In genomic region chr16:93605553-93605952, GRCm38 (mm10) we compare ENCODE assay signal across 8 mouse cellular contexts. TPM values are rescaled to one million over a fixed set of nuclear protein-coding genes. Genes with fewer than 3 reads are reported as not detected.
DNase-seq lines count a peak whose midpoint lies in the region; ATAC-seq and TF ChIP-seq lines count a peak whose summit lies in the region.

TSS of gene Cbr1 (plus strand) at chr16:93605853.

- no peak within 1 kb of the TSS; the same call in 1 of the 2 replicates for H3K9ac ChIP-seq in kidney, embryonic 15.5 days
- peak within 1 kb of the TSS; percentile 80 for H3K9ac ChIP-seq in MEL (ENCODE audit: control insufficient read depth, low read depth, low read length, poor library complexity, severe bottlenecking)
- peak within 1 kb of the TSS; percentile 67 for H3K9ac ChIP-seq in forebrain, embryonic 15.5 days (replicated peaks)
- H3K9ac ChIP-seq in hindbrain, embryonic 11.5 days (ENCODE audit: low read depth, low read length) = peak within 1 kb of the TSS; percentile 80; the same call in 1 of the 2 replicates
- peak within 1 kb of the TSS; percentile 86 for H3K9ac ChIP-seq in liver, embryonic 13.5 days

- no peak for TF ChIP-seq EP300 in MEL (IDR thresholded peaks at IDR 0.05; ENCODE audit: low read depth in 1 of 2, low read length in 2 of 2)

- no peak for TF ChIP-seq POLR2A in MEL (IDR thresholded peaks at IDR 0.05; ENCODE audit: control insufficient read depth in 1 of 2, insufficient read depth in 1 of 2, low read depth in 1 of 2, low read length in 2 of 2, poor library complexity in 1 of 2)

- no peak for ATAC-seq in kidney, embryonic 15.5 days (replicated peaks; ENCODE audit: low FRiP score)
- no peak for ATAC-seq in forebrain, embryonic 15.5 days (replicated peaks)
- no peak for ATAC-seq in hindbrain, embryonic 11.5 days (ENCODE audit: low FRiP score)
- ATAC-seq in liver, embryonic 13.5 days (ENCODE audit: low read depth) = no peak

- H3K27ac ChIP-seq in kidney, embryonic 15.5 days = no peak within 1 kb of the TSS
- H3K27ac ChIP-seq in MEL (ENCODE audit: control insufficient read depth, low read depth, low read length) = no peak within 1 kb of the TSS
- H3K27ac ChIP-seq in forebrain, embryonic 15.5 days (replicated peaks) = peak within 1 kb of the TSS; percentile 93
- H3K27ac ChIP-seq in hindbrain, embryonic 11.5 days (ENCODE audit: low read depth, low read length) = no peak within 1 kb of the TSS
- H3K27ac ChIP-seq in liver, embryonic 13.5 days = no peak within 1 kb of the TSS

- no peak for TF ChIP-seq RAD21 in MEL (IDR thresholded peaks at IDR 0.05; ENCODE audit: low read depth, low read length)

- no peak for TF ChIP-seq CTCF in MEL (IDR thresholded peaks at IDR 0.05 in 2 of 3, conservative IDR thresholded peaks at IDR 0.05 in 1 of 3; ENCODE audit: control insufficient read depth in 1 of 3, insufficient read depth in 1 of 3, low read depth in 2 of 3, low read length in 3 of 3, poor library complexity in 1 of 3, severe bottlenecking in 1 of 3)

- peaks cover 24% of the 10 kb centered on the region for H3K4me1 ChIP-seq in kidney, embryonic 15.5 days
- peaks cover 0 to 7% of the 10 kb centered on the region in 2 experiments; a peak in 2 of 4 replicates for H3K4me1 ChIP-seq in MEL (ENCODE audit: control insufficient read depth in 1 of 2, insufficient read depth in 2 of 2, low read length in 2 of 2)
- peaks cover 33% of the 10 kb centered on the region for H3K4me1 ChIP-seq in forebrain, embryonic 15.5 days
- no peaks in the 10 kb centered on the region for H3K4me1 ChIP-seq in hindbrain, embryonic 11.5 days (replicated peaks; ENCODE audit: control insufficient read depth, insufficient read depth, low read length)
- peaks cover 39% of the 10 kb centered on the region for H3K4me1 ChIP-seq in liver, embryonic 13.5 days (replicated peaks)

- H3K4me2 ChIP-seq in kidney, embryonic 15.5 days = peak within 1 kb of the TSS; percentile 94
- peak within 1 kb of the TSS; percentile 80 for H3K4me2 ChIP-seq in forebrain, embryonic 15.5 days (replicated peaks)
- H3K4me2 ChIP-seq in hindbrain, embryonic 11.5 days (replicated peaks; ENCODE audit: low read depth, low read length) = peak within 1 kb of the TSS; percentile 83
- peak within 1 kb of the TSS; percentile 87 for H3K4me2 ChIP-seq in liver, embryonic 13.5 days

- H3K9me3 ChIP-seq in kidney, embryonic 15.5 days (replicated peaks) = no peaks in the 10 kb centered on the region
- H3K9me3 ChIP-seq in MEL (replicated peaks; ENCODE audit: insufficient read depth, low read length) = no peaks in the 10 kb centered on the region
- H3K9me3 ChIP-seq in forebrain, embryonic 15.5 days = no peaks in the 10 kb centered on the region
- no peaks in the 10 kb centered on the region for H3K9me3 ChIP-seq in hindbrain, embryonic 11.5 days (ENCODE audit: control insufficient read depth, low read length)
- no peaks in the 10 kb centered on the region for H3K9me3 ChIP-seq in liver, embryonic 13.5 days (replicated peaks)

- H3K4me3 ChIP-seq in kidney, embryonic 15.5 days (replicated peaks) = peak within 1 kb of the TSS; percentile 59
- peak within 1 kb of the TSS; percentile 47 to 59 for H3K4me3 ChIP-seq in MEL (ENCODE audit: control insufficient read depth in 1 of 2, insufficient read depth in 1 of 2, low read depth in 2 of 2, low read length in 2 of 2)
- peak within 1 kb of the TSS; percentile 57 for H3K4me3 ChIP-seq in forebrain, embryonic 15.5 days
- peak within 1 kb of the TSS; percentile 56 for H3K4me3 ChIP-seq in hindbrain, embryonic 11.5 days (ENCODE audit: low read depth, low read length)
- H3K4me3 ChIP-seq in liver, embryonic 13.5 days (replicated peaks) = peak within 1 kb of the TSS; percentile 78

- H3K79me2 ChIP-seq in MEL (ENCODE audit: control insufficient read depth, insufficient read depth, low read length, poor library complexity) = peaks cover 12% of the 10 kb centered on the region

- DNase-seq in kidney, adult 18-20 months = no peak
- DNase-seq in MEL (ENCODE audit: low read depth, low spot score) = no peak
- DNase-seq in hindbrain, embryonic 11.5 days (ENCODE audit: low spot score) = no peak
- no peak for DNase-seq in liver, embryonic 13.5 days
- no peak for DNase-seq in right cerebral cortex, adult 18-20 months
- no peak for DNase-seq in right cerebral cortex, postnatal 36 days (ENCODE audit: low spot score in 2 of 2)

- WGBS in kidney, embryonic 15.5 days = 66% methylated on average over 4 of the region's 4 CpGs
- WGBS in forebrain, embryonic 15.5 days = 65% methylated on average over 4 of the region's 4 CpGs
- whole genome bisulfite sequencing in hindbrain, embryonic 11.5 days = 63% methylated on average over 4 of the region's 4 CpGs
- WGBS in liver, embryonic 13.5 days (ENCODE audit: insufficient replicate concordance) = 62% methylated on average over 4 of the region's 4 CpGs

- H3K36me3 ChIP-seq in kidney, embryonic 15.5 days = peaks cover 8% of the 10 kb centered on the region
- H3K36me3 ChIP-seq in MEL (ENCODE audit: control insufficient read depth in 1 of 2, insufficient read depth in 2 of 2, low read length in 2 of 2) = peaks cover 0 to 12% of the 10 kb centered on the region in 2 experiments; a peak in 2 of 4 replicates
- H3K36me3 ChIP-seq in forebrain, embryonic 15.5 days = 0 out of 2 replicates have a peak, but pooled peaks cover 4% of the 10 kb centered on the region
- H3K36me3 ChIP-seq in hindbrain, embryonic 11.5 days (ENCODE audit: control insufficient read depth, insufficient read depth, low read length) = no peaks in the 10 kb centered on the region
- H3K36me3 ChIP-seq in liver, embryonic 13.5 days = 0 out of 2 replicates have a peak, but pooled peaks cover 2% of the 10 kb centered on the region

- H3K27me3 ChIP-seq in kidney, embryonic 15.5 days = no peaks in the 10 kb centered on the region
- no peaks in the 10 kb centered on the region for H3K27me3 ChIP-seq in MEL (ENCODE audit: control insufficient read depth in 1 of 2, insufficient read depth in 2 of 2, low read length in 2 of 2)
- 0 out of 2 replicates have a peak, but pooled peaks cover 7% of the 10 kb centered on the region for H3K27me3 ChIP-seq in forebrain, embryonic 15.5 days
- no peaks in the 10 kb centered on the region for H3K27me3 ChIP-seq in hindbrain, embryonic 11.5 days (ENCODE audit: control insufficient read depth, insufficient read depth, low read length)
- H3K27me3 ChIP-seq in liver, embryonic 13.5 days = peaks cover 12% of the 10 kb centered on the region

TF ChIP-seq in MEL, 35 proteins besides CTCF, POLR2A, EP300 and RAD21:
- no peak for TF ChIP-seq NELFE (IDR thresholded peaks at IDR 0.05; ENCODE audit: low read depth, low read length)
- no peak for TF ChIP-seq CHD2 (IDR thresholded peaks at IDR 0.05; ENCODE audit: low read length)
- TF ChIP-seq BHLHE40 (IDR thresholded peaks at IDR 0.05; ENCODE audit: borderline replicate concordance, low read depth, low read length) = no peak
- TF ChIP-seq MXI1 (IDR thresholded peaks at IDR 0.05; ENCODE audit: low read depth, low read length) = no peak

RNA-seq across cellular contexts. Expression of gene Cbr1, which starts in this region (rescaled TPM):
- polyA plus RNA-seq in kidney, embryonic 15.5 days (2015; fragmentation: Nextera tagmentation; extraction: Ambion mirVana) = 138 and 140 TPM in 2 replicates
- total RNA-seq in MEL (2012; rRNA removed) = 56.5 and 63.0 TPM in 2 replicates
- 100 to 1,000 TPM in 1 of 2 experiments, not detected in 1; 140 TPM for polyA plus RNA-seq in MEL (2012; ENCODE audit: insufficient read depth in 1 of 2, insufficient read length in 2 of 2, low read depth in 1 of 2, low replicate concordance in 2 of 2, missing spikeins in 1 of 2)
- polyA plus RNA-seq in forebrain, embryonic 15.5 days (2015; fragmentation: Nextera tagmentation; extraction: Ambion mirVana) = 148 TPM in 2 replicates
- polyA plus RNA-seq in hindbrain, embryonic 11.5 days (2014; fragmentation: Nextera tagmentation; extraction: Ambion mirVana) = 107 and 110 TPM in 2 replicates
- 22.9 and 26.1 TPM in 2 replicates for polyA plus RNA-seq in liver, embryonic 13.5 days (2015; fragmentation: Nextera tagmentation; extraction: Ambion mirVana)
